Mouse (Mus musculus): ENCODE data around the gene Oxsm. TPM values are rescaled to one million over a fixed set of nuclear protein-coding genes. Genes with fewer than 3 reads are reported as not detected.
A peak's percentile ranks its signal among the peaks of the same experiment; 100 is the strongest.

Oxsm gene
- 13.8 and 14.1 TPM in 2 replicates for total RNA-seq (2015)
- total RNA-seq (2017), result 7.7 and 7.8 TPM in 2 replicates

DNA sequence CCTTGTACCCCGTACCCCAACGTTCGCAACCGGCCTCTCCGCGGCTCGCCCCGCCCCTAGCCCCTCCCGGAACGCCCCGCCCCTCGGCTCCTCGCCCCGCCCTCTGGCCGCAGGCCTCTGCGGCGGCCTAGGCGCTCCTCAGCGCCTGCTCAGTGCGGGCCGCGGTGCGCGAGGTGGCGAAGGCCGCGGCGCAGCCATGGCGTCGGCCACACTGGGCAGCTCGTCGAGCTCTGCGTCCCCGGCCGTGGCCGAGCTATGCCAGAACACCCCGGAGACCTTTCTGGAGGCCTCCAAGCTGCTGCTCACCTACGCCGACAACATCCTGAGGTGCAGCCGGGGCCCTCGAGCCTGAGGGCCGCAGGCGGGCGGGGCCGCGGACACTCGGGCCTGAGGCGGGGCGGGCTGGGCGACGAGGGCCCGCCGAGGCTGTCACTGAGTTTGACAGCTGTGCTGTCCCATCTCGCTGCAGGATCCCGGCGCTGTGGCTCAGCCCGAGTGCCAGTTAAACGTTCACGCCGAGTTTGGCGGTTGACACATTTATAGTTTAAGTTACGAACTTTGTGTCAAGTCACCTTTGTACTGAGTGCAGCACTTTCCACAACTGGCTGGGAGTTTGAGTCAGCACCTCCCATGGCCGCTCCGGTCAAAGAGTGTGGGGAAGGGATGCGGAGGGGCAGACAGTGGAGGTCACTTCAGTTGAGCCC is at the start of gene Oxsm, which contains the start of gene Ngly1:
Gene Oxsm, minus strand, starts transcription at position 638 of the 704 bp plus-strand sequence.
Gene Ngly1, plus strand, starts transcription at position 110 of the 704 bp plus-strand sequence.
- ATAC-seq (replicated peaks; ENCODE audit: poor library complexity), result peak; percentile 77

DNA sequence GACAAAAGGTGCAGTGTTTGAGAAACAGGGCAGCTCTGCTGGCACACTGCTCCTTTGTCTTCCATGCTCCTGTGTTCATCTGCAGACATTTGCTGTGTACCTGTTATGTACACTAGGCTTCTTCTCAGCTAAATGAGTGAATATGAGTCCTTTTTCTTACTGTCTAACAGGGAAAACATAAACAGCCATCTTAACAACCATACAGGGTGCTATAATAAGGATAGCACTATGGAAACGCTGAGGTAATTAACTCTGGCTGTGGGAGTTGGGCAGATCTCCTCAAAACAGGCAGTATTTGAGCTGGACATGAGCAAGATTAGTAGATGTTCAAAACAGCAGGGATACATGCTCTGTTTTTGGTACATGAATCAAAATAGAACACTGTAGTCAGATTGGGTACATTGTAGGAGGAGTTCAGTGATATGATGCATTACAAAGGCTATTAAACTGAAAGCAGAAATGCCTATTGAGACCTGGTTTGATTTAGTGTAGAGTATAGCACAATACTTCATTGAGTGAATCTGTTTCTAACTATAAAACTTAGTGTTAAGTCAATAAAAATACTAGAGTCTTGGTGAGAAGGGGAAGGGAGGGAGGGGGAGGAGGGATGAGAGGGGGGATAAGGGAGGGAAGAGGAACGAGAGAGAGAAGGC is 47.3 kb upstream of the Oxsm start:
- ATAC-seq (replicated peaks; ENCODE audit: poor library complexity), result no peak

DNA sequence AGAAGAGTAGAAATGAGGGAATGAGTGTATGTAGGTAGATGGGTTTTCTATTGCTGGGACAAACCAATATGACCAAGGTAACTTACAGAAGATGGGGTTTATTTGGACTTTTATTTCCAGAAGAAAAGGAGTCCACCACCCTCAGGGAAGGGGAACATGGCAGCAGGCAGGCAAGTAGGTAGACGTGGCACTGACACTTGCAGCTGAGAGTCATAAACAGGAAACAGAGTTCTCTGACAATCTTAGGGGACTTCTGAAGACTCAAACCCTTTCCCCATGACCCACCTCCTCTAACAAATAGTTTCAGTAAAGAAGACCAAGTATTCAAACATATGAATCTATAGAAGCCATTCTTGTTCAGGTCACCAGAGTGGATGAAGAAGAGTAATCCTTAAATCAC is 44.3 kb upstream of the Oxsm start:
- ATAC-seq (replicated peaks; ENCODE audit: poor library complexity), result no peak

DNA sequence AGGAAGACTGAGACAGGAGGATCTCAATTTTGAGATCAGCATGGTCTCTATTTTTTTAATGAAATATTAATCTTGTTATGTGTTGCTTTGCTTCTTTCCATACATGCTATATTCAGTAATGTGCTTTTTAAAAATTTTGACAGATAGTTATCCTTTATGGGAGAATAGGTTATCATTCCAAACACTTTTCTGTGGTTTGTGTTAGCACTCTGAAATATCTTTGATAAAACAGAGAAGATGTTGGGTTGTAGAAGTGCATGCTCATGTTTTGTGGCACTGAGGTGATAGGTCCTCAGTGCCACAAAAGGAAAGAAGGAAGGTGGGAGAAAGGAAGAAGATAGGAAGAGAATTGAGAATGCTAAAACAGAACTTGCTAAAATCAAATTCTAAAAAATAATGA is 43.4 kb upstream of the Oxsm start:
- 0 out of 2 replicates have a peak, but pooled peaks have one; percentile 20 for ATAC-seq (replicated peaks; ENCODE audit: poor library complexity)

DNA sequence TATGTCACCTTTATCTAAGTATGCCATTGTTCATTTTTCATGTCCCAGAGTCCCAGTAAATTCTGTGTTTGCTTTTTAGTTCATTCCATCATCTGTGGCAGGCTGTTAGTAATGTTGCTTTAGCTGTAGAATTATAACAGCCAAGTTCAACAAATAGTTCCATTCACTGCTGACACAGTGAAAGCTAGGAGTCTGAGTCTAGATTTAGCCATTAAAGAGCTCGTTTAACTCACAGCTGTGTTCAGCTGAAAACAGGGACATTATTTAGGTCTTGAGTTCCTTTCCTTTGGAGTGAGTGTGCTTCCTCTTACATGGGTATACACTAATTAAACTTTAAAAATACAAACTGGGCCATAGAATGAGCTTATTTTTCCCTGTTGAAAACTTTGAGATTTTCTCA is 42.8 kb upstream of the Oxsm start:
- no peak for ATAC-seq (replicated peaks; ENCODE audit: poor library complexity)

DNA sequence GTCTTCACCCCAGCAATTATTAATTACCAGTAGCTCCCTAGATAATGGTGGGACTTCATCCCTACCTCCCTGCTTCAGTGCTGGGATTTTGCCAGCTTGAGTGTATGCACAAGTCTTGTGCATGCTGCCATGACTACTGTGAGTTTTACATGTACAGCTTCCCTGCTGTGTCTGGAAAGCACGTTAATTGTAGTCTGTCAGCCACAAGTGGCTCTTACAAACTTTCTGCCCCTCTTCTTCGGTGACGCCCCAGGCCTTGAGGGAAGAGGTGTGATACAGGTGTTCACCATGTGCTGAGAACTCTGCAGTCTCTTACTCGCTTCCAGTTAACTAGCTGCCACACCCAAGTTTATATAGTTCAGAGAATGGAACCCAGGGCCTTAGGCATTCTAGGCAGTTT is 34.4 kb upstream of the Oxsm start:
- no peak for ATAC-seq (replicated peaks; ENCODE audit: poor library complexity)

DNA sequence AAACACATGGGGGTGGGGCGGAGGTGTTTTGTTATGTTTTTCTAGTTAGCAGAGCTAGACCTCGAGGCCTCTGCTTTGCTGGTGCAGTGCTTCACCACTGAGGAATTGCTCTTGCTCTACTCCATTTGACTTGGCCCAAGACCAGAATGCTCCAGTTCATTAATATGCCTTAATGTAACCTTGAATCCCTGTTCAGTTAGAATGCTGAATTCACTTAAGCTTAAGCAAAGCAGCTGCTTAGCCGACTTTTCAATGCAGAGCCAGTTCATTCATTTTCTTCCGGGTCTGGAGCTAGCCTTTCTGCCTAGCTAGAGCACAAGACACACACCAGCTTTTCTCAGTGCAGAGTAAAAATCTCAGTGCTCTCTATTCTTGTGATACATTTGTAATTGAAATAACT is 29.6 kb upstream of the Oxsm start:
- no peak for ATAC-seq (replicated peaks; ENCODE audit: poor library complexity)

DNA sequence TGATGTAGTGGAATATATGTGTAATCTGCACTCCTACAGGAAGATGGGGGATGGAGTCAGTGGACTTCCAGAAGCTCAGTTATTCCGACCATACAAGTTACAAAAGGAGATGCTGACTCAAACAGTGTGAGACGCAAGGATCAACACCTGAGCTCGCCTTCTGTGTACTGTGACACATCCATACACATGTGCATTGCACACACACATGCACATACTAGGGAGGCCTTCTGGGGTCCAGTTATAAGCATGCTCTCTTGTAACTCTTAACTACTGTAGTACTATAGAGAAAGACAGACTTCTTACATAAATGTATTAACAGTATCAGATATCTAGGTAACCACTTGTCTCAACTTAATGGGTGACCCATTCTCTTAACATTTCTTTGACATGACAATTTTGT is 24.1 kb upstream of the Oxsm start:
- ATAC-seq (replicated peaks; ENCODE audit: poor library complexity), result no peak

DNA sequence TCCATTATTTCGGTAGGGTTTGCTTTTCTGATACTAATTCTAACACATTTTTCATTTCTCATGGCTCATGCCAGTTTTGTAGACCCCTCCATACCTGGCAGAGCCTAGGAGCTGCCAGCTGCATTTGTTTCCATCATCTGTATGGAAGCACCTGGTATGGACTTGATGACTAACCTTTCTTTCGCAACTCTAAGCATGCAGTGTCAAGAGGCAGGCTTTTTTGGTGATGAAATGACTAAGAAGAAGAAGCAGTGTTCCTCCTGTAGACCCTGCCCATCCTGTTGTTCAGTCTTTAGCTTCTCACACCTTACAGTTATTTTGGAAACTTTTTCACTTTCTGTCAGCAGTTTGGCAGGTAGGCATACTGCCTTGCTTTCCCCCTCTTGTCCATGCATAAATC is 20.2 kb upstream of the Oxsm start:
- peak; percentile 54; the same call in 1 of the 2 replicates for ATAC-seq (replicated peaks; ENCODE audit: poor library complexity)

DNA sequence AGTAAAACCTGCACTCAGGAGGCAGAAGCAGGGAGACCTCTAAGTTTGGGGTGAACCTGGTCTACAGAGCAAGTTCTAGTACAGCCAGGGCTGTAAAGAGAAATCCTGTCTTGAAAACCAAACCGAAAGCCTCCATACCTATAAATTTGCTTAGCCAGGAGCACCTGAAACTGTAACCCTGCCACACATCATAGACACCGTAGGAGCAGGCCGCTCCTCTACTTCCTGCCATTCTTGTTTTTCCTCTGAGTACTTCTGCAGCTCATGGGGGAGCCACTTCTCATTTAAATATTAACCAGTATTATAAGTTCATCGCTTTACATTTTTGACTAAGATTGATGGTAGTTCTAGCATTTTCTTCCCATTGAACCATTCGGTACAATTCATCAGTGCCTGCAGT is 17.4 kb upstream of the Oxsm start:
- ATAC-seq (replicated peaks; ENCODE audit: poor library complexity), result no peak

DNA sequence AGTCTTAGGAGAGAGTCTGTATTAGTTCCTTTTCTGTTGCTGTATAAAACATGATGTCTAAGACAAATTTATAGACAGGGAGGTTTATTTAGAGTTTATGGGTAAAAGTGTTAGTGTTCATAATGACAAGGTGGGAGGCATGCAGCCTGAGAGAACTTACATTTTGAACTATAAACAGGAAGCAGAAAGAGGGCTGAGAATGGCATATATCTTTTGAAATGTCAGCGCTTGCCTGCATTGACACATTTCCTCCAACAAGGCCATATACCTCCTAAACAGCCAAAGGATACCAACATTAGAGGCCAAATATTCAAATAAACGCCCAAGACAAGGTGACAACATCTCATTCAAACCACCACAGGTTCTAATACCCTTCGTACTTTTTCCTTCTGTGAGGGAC is 12.3 kb upstream of the Oxsm start:
- ATAC-seq (replicated peaks; ENCODE audit: poor library complexity), result no peak

DNA sequence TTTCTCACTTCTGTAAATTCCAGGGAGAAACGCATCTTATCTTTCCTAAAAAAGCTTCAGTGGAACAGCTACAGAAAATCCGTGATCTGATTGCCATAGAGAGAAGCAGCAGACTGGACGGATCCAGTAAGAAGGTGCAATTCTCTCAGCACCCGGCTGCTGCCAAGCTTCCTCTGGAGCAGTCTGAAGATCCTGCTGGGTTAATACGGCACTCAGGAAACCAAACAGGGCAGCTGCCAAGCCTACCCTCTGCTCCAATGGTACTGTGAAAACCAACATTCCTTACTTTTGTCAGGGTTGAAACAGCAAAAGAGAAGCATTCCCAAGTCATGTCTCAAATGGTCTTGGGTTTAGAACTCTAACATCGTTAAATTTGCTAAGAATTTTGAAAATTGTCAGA is 10.9 kb upstream of the Oxsm start:
- no peak for ATAC-seq (replicated peaks; ENCODE audit: poor library complexity)

DNA sequence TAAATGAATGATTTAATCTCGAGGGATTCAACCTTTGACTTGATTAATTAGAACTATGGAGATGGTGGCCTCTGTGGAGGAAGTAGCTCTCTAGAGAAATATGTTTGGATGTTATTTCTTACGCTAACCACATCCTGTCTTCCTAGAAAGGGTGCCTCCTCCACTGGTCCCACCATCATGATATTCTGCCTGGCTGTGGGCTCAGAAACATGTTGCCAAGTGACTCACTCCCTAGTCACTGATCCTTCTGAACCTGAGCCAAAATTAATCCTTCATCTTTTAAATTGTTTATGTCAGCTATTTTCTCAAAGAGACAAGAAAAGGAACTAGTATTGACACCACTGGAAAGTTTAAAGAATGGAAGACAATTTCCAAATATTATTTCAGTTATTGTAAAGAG is 6.6 kb upstream of the Oxsm start:
- ATAC-seq (replicated peaks; ENCODE audit: poor library complexity), result peak; percentile 85

DNA sequence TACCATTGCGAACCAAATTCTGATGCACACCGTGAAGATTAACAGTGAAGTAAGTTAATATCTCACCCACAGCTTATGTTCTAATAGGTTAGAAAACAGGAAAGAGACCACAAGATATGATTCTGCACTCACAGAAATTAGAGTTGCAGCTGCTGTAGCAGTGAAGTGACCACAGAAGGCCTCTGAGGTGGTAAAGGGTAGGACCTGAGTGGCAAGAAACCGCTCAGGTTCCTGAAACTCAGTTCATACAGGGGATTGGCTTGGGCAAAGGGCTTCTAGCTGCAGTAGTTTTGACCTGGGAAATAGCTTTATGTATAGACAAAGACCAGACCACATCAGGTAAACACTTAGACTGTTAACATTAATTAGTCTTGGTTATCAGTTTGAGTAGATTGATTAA is 6.1 kb upstream of the Oxsm start:
- ATAC-seq (replicated peaks; ENCODE audit: poor library complexity), result peak; percentile 53

DNA sequence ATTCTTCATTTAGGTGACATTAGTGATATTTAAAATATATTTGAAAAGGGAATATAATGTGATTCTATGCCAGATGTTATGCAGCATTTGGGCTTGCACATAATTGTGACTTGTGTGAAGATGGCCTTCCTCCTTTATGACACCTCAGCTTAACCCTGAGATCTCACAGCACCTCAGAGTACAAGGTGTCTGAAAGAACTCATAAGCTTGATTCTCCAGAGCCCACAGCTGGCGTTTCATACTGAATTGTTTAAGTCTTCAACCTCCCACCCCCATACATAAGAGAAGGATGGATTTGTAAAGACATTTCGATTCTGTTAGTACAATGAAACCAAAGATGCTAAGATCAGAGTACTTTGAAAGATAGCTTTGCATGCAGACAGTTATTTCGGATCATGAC is 491 bp upstream of the Oxsm start:
- no peak for ATAC-seq (replicated peaks; ENCODE audit: poor library complexity)

DNA sequence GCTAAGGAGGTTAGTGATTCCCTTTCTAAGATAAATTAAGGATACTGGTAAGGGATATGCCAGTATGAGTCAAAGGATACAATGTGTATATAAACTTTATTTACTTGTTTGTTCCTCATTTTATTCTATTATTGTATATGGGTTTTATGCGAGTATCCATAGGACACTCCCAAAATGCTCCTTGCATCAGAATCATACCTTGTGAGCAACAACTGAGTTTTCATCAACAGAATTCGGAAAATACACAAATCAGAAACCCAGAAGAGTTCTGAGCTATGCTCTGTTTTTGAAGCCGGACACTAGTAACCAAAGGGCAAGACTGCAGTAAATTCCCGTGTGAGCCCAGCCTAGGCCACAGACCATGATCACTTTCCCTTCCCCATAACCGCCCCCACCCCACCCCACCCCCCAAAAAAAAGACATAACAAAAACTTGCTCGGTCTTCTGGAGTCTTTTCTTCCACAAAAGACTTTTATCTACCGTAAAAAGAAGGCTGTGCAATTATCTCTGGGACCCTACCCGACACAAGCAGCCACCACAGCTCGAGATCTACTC is 928 bp downstream of the Oxsm start:
- ATAC-seq (replicated peaks; ENCODE audit: poor library complexity), result no peak

DNA sequence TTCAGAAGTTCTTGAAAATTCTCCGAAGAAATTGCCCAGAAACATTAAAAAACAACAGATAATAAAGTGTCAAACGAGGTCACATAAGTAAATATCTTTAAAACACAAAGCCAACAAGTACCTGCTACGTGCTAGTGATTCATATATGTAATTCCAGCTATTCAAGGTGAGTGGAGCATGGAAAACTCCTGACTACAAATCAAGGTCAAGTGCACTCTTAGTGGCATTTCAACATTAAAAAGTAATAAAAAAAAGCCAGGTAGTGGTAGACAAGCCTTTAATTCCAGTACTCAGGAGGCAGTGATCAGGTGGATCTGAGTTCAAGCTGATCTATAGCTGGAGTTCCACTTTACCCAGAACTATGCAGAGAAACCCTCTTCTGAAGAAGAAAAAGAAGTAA is 1.5 kb downstream of the Oxsm start:
- ATAC-seq (replicated peaks; ENCODE audit: poor library complexity), result no peak

DNA sequence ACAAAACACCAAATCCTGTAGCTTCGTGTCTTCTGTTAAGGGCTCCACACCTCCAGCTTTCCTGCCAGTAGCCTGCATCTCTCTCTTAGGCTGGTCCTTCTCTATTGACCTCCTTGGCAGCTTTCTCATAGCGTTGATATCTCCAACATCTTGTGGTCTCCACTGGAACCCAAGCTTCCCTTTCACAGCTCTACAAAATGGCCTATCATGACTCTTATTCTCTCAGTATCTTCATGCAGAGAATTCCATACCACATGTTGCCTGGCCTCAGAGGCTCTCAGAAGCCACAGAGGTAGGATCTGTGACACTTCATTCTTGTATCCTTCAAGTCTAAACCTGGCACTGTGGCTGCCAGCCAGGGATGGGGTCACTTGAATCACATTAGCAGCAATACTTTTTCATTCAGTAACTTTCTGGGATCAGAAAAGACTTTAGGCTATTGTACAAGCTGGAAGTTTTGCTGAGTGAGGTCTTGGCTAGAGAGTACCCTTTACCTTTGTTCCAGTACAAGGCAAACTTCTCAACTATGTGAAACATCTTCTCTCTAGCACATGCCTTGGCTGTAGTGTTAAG is 3.2 kb downstream of the Oxsm start:
- no peak for ATAC-seq (replicated peaks; ENCODE audit: poor library complexity)

DNA sequence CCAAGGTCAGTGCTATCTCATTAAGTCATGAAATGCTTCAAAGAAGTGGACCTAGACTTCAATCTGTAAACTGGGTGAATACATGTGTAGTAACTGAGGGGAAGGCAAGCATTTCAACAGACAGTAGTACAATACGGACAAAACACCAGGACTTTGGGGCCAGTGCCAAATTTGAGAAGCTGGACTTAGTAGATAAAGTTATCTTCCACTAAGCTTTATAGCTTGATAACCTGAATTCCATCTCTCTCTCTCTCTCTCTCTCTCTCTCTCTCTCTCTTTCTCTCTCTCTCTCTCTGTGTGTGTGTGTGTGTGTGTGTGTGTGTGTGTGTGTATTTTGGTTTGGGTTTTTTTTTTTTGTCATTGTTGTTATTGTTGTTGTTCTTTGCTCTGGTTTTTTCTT is 4.5 kb downstream of the Oxsm start:
- ATAC-seq (replicated peaks; ENCODE audit: poor library complexity), result 0 out of 2 replicates have a peak, but pooled peaks have one; percentile 6

DNA sequence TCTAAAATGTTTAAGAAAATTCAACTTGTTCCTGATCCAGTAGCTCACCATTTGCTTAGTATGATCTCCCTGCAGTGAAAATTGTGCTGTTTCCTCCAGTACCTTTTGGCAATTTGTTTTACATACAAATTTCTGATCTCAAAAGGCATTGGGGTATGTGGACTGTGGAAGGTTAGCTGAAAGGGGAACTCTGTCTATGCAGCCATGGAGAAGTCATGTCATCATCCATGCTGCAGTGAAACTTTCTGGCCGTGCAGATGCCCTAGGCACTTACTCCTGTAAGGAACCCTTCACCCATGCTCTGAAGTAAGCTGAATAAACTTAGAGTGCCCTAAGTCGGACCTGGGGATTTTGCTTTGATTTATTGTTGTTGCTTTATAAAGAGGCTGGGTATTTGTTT is 5.2 kb downstream of the Oxsm start:
- ATAC-seq (replicated peaks; ENCODE audit: poor library complexity), result peak; percentile 24; the same call in 1 of the 2 replicates

DNA sequence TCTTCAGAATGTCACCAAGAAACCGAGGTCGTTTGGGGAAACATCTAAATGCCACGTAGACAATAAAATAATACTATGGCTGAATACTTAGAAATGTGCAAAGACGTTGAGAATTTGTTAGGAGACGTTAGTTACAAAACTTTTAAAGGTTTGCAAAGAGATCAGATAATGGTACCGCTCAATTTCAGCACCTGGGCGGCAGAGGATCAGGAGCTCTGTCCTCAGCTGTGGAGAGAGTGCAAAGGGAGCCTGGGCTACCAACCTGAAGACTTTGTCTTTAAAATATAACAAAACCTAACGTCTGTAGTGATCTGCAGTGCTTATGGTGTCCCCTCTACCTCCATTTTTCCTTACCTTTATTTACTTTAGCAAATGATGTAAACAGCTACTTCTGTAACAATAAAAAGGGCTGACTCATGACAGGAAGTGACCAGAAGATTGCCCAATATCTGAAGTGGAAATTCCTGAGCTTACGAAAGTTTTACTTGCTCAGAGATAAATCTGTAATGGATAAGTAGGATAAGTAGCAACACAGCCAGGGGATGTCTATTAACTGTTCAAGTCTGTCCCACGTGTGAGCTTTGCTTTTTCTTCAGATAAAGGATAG is 5.9 kb downstream of the Oxsm start:
- peak; percentile 29 for ATAC-seq (replicated peaks; ENCODE audit: poor library complexity)
